Mouse (Mus musculus) layer of hippocampus, adult 9-11 months (tissue): ENCODE results near the gene Olfr766-ps1.
"Not testable (repeated sequence)": the region's sequence is repeated elsewhere in the genome, so short reads cannot be mapped to it uniquely, and the experiment has no call there.

Experiments used
- DNase-seq: peaks from one replicate; pipeline ENCODE4 v3.0.0; 2022

Olfr766-ps1 gene

DNA sequence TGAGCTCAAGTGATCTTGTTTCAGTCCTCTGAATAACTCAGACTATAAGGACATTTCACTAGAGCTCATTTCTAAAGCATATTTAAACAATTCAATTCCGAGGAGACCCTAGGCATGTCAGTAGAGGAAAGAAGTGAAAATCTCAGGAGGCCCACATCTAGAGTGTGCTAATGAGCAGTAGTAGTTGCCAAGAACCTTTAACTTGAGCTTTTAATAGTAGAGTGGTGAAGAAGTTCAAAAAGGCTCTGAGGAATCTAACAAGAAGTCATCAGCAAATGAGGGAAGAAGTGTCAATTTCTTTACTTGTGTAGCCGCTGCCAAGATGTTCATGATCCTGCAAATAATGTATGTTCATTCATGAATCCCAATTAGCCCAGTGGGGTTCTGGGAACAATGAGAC lies at the start of gene Olfr766-ps1:
Gene Olfr766-ps1 (minus strand): TSS at position 101 of the 400 bp plus-strand sequence.
- no peak for DNase-seq

DNA sequence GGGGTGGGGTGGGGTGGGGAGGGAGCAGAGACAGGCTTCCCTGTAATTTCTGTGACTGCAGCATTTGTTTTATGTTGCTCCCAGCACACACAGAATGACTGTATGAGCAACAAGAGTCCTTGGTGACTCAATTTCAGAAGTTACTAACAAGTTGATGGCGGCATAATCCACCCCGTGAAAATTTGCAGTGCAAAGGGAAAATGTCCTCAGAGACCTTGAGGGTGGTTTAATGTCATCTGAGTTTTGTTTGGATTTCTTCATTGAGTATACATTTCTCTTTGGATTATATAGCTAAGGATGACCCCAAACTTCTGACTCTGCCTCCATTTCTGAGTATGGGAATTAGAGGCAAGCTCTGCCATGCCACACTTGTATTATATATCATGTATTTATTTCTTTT lies 49.0 kb upstream of the Olfr766-ps1 start, which contains the start of gene Olfr769:
Gene Olfr769 (minus strand): TSS at position 101 of the 400 bp plus-strand sequence.
- no peak for DNase-seq

GRCm38 (mm10) chr10:129115146-129115545 lies 46.4 kb upstream of the Olfr766-ps1 start:
- DNase-seq: no peak

DNA sequence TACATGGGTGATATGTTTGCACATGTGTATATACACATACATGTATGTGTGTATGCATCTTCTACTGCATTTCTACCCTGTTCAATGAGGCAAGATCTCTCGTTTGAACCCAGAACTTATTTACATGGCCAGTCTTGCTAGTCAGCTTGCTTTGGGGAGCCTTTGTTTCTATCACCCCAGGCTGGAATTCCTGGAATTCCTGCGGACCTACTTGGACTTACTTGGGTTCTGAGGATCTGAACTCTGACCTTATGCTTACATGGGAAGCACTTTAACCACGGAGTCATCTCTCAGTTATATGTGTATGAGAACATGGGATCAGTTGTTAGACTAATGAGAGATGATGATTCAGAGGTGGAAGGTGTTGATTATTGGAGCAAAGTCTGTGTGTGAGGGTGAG lies 32.5 kb upstream of the Olfr766-ps1 start:
- no peak for DNase-seq

GRCm38 (mm10) chr10:129099275-129099674 lies 30.5 kb upstream of the Olfr766-ps1 start, which contains the start of gene Olfr768:
Gene Olfr768, minus strand, starts transcription at chr10:129099375.
- no peak for DNase-seq

- not testable (repeated sequence) for DNase-seq
These were observed 14.0 kb upstream of the Olfr766-ps1 start, which contains the start of gene Olfr767 for GRCm38 (mm10) chr10:129082810-129083209. Gene Olfr767, minus strand, starts transcription at chr10:129082910.

- DNase-seq: not testable (repeated sequence)
These were observed 18.9 kb downstream of the Olfr766-ps1 start, which contains the start of gene Olfr765 for GRCm38 (mm10) chr10:129049898-129050297. Gene Olfr765, minus strand, starts transcription at chr10:129049998.

- no peak for DNase-seq
These were observed 29.0 kb downstream of the Olfr766-ps1 start, which contains the start of gene Olfr764-ps1 for GRCm38 (mm10) chr10:129039796-129040195. Gene Olfr764-ps1, minus strand, starts transcription at chr10:129039896.

GRCm38 (mm10) chr10:129028343-129028742 lies 40.4 kb downstream of the Olfr766-ps1 start:
- DNase-seq: no peak

DNA sequence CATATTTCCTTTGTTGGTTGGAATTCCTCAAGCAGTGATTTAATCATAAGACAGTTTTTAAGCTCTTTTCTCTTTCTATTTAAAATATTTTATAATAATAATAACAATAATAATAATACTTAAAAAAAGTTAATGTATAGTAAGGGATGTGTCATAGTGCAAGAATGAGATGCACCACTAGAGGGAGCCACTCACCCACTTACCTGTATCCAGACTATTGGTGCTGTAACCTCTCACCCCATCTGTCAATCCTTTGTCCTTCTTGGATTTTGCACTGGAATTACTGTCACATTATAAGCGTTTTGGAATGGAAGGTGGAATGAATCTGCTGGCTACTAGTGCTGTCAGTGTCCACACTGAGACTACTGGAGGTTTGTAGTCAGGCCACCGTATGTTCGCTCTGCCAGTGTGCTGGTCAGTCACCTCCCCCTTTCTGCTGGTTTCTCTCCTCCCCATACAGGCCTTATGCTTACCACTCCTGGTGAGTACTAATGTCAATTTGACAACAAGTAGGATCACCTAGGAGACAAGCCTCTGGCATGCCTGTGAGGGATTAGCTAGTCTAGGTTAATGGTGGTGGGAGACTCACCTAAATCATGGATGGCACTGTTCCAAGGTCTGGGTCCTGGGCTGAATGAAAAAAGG lies 42.6 kb downstream of the Olfr766-ps1 start:
- no peak for DNase-seq

DNA sequence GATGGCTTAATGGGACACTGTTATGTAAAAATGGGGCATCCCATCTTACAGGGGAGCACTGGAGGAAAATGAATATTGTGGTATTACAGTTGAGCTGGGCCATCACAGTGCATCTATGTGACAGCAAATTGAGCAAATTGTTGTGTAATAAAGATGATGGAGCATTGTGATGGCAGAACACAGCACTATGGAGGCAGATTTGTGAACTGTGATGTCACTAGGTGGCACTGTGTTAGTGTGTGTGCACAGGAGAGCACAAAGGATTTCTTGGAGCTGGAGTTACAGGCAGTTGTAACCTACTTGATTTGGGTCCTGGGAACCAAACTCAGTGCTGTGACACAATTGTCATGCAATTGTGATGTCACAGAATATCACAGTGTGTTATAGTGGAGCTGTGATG lies 45.5 kb downstream of the Olfr766-ps1 start:
- DNase-seq: no peak

DNA sequence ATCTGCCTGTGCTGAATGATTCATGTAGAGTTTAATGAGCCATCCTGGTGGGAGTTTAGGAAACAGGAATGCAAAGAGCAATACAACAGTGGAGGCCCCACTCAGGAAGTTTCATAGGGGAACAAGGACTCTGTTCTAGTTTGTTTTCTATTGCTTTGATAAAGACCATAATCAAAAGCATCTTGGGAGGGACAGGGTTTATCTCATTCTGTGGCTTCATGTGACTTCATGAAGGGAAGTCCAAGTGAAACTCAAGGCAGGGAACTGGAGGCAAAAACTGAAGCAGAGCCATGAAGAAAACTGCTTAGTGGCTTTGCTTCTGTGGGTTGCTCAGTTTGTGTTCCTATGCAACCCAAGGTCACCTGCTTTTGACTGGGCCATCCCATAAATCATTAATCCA lies 54.3 kb downstream of the Olfr766-ps1 start:
- DNase-seq: no peak
